Mouse (Mus musculus): ENCODE data around the gene Wdr54.
A peak's percentile ranks its signal among the peaks of the same experiment; 100 is the strongest.

Gene Wdr54

GRCm38 (mm10) chr6:83156259-83156684, at the start of gene Wdr54, which contains the start of gene 1700003E16Rik:
Gene Wdr54 (minus strand): TSS chr6:83156397.
Gene 1700003E16Rik (plus strand): TSS chr6:83156404.
- DNase-seq (ENCODE audit: low read depth, low spot score), result peak; percentile 92

GRCm38 (mm10) chr6:83205851-83206250, 49.7 kb upstream of the Wdr54 start:
- DNase-seq (ENCODE audit: low read depth, low spot score), result no peak

- DNase-seq (ENCODE audit: low read depth, low spot score), result peak; percentile 54
Observed at GRCm38 (mm10) chr6:83203320-83203719, 47.1 kb upstream of the Wdr54 start.

- DNase-seq (ENCODE audit: low read depth, low spot score), result peak; percentile 89
Observed at GRCm38 (mm10) chr6:83197345-83198004, 41.3 kb upstream of the Wdr54 start.

GRCm38 (mm10) chr6:83193571-83193970, 37.4 kb upstream of the Wdr54 start:
- DNase-seq (ENCODE audit: low read depth, low spot score), result no peak

- DNase-seq (ENCODE audit: low read depth, low spot score), result no peak
Observed at GRCm38 (mm10) chr6:83186946-83187345, 30.7 kb upstream of the Wdr54 start.

- peak; percentile 99 for DNase-seq (ENCODE audit: low read depth, low spot score)
Observed at GRCm38 (mm10) chr6:83185895-83186861, 30.0 kb upstream of the Wdr54 start.

GRCm38 (mm10) chr6:83184858-83185435, 28.8 kb upstream of the Wdr54 start:
- DNase-seq (ENCODE audit: low read depth, low spot score), result peak; percentile 64

GRCm38 (mm10) chr6:83180605-83181004, 24.4 kb upstream of the Wdr54 start:
- no peak for DNase-seq (ENCODE audit: low read depth, low spot score)

GRCm38 (mm10) chr6:83179390-83180117, 23.4 kb upstream of the Wdr54 start:
- peak; percentile 98 for DNase-seq (ENCODE audit: low read depth, low spot score)

- no peak for DNase-seq (ENCODE audit: low read depth, low spot score)
Observed at GRCm38 (mm10) chr6:83175996-83176395, 19.8 kb upstream of the Wdr54 start.

- DNase-seq (ENCODE audit: low read depth, low spot score), result peak; percentile 95
Observed at GRCm38 (mm10) chr6:83172240-83172920, 16.2 kb upstream of the Wdr54 start.

- peak; percentile 68 for DNase-seq (ENCODE audit: low read depth, low spot score)
Observed at GRCm38 (mm10) chr6:83171063-83171462, 14.9 kb upstream of the Wdr54 start.

GRCm38 (mm10) chr6:83169872-83170271, 13.7 kb upstream of the Wdr54 start:
- DNase-seq (ENCODE audit: low read depth, low spot score), result no peak

GRCm38 (mm10) chr6:83166243-83166630, 10.0 kb upstream of the Wdr54 start:
- DNase-seq (ENCODE audit: low read depth, low spot score), result peak; percentile 45

- peak; percentile 98 for DNase-seq (ENCODE audit: low read depth, low spot score)
Observed at GRCm38 (mm10) chr6:83165607-83166242, 9.5 kb upstream of the Wdr54 start, which contains the start of gene Dctn1. Gene Dctn1 (plus strand): TSS chr6:83165920.

- peak; percentile 46 for DNase-seq (ENCODE audit: low read depth, low spot score)
Observed at GRCm38 (mm10) chr6:83165026-83165606, 8.9 kb upstream of the Wdr54 start.

- peak; percentile 91 for DNase-seq (ENCODE audit: low read depth, low spot score)
Observed at GRCm38 (mm10) chr6:83162701-83163100, 6.5 kb upstream of the Wdr54 start.

- no peak for DNase-seq (ENCODE audit: low read depth, low spot score)
Observed at GRCm38 (mm10) chr6:83161921-83162641, 5.9 kb upstream of the Wdr54 start.

Measured in brain, adult 2 months (tissue).